Mouse (Mus musculus) olfactory bulb, adult 2 months (tissue): ENCODE results near the gene Hdac4.

Source experiments
- CTCF ChIP-seq: fragments of 200-500 bp; IDR thresholded peaks from 2 replicates; pipeline ENCODE4 v1.5.1; 2012; ENCODE audit warnings: low read depth, mild to moderate bottlenecking, low read length, moderate library complexity; ENCODE audit not compliant: insufficient read depth
- POLR2A ChIP-seq: fragments of 200-500 bp; IDR thresholded peaks from 2 replicates; pipeline ENCODE4 v1.6.1; 2012; ENCODE audit warnings: mild to moderate bottlenecking, low read depth, low read length, moderate library complexity; ENCODE audit not compliant: insufficient read depth

- TF ChIP-seq POLR2A (no peak), CTCF (no peak)
Observed at GRCm38 (mm10) chr1:91978443-91978842, 217.1 kb downstream of the Hdac4 start.
